Mouse (Mus musculus): ENCODE measurements around the gene Arhgap31.
"Not testable (repeated sequence)": the region's sequence is repeated elsewhere in the genome, so short reads cannot be mapped to it uniquely, and the experiment has no call there.

Arhgap31 gene

DNA sequence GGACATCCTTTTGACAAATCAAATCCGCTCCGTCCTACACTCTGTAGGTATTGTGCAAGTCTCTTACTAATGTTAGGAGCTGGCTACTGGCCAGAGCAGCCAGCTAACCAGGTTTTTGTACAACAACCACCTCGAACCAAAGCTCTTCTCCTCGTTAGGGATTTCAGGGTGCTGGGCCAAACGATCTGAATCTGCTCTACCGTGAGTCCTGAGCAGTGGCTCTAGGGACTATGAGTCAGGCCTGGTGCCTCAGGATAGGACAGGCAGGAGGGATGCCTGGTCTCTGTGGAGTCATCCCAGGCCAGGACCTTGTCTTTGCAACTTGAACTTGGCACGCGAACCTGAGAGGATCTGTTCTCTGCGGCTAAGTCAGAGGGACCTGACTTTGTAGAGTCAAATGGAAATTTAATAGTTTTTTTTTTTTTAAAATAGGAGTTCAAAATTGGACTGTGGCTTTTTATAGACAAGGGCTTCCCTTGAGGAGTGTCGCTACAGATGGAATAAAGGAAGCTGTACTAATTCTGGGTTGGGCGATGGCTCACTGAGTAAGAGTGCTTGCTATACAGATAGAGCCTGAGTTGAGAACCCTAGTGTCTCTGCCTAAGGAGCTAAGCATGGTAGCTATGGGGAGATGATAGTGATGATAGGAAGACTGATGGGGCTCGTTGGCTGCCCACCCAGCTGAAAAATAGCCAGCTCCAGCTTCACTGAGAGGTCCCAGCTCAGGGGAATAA, 24.4 kb downstream of the Arhgap31 start:
- DNase-seq (ENCODE audit: extremely low spot score, low spot score): no peak

GRCm38 (mm10) chr16:38687673-38688072, 25.4 kb downstream of the Arhgap31 start:
- no peak for DNase-seq (ENCODE audit: extremely low spot score, low spot score)

- DNase-seq (ENCODE audit: extremely low spot score, low spot score): no peak
Measured at GRCm38 (mm10) chr16:38683094-38683493, 30.0 kb downstream of the Arhgap31 start.

DNA sequence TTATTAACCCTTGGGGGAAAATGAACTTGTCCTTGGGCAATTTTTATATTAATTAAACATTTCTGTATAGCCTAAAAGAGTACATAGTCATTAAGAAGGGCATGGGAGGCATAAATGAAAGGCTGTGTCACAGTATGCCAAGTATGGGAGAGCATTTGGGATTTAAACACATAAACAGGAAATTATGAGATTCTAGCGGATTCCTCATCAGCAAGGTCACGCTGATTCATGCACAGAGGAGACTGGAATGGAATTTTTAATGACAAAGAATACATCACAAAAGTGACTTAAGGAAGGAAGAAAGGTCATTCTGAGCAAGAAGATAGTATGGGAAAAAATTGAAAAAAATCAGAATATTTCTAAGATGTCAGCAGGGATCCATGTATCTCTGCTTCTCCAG, 31.8 kb downstream of the Arhgap31 start:
- DNase-seq (ENCODE audit: extremely low spot score, low spot score): no peak

DNA sequence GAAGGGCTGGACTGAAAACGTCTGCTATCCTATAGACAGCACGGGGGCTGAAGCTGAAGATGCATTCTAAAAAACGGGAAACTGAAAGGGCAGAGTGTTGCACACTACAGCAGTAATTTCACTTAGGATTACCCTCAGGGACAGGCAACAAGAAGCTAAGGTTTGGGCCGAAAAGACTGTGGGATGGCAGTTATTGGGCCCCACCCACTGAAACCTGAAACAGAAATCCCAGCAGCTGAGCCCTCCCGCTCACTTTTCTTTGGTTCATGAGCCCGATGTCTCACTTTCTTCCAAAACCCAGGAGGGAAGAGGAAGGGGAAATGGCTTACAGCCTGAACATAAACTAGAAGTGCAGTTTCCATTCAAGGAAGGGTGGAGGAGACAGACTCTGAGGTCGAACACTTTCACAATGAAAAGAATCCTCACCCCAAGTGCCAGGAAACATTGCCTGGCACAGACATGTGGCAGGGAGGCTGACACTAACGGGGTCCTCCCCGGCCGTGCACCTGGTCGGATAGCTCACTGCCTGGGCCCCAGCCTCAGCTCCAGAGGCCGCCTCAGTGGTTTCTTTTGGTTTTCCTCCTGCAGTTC, 33.5 kb downstream of the Arhgap31 start:
- no peak for DNase-seq (ENCODE audit: extremely low spot score, low spot score)

- no peak for DNase-seq (ENCODE audit: extremely low spot score, low spot score)
Measured at GRCm38 (mm10) chr16:38678853-38679252, 34.2 kb downstream of the Arhgap31 start.

DNA sequence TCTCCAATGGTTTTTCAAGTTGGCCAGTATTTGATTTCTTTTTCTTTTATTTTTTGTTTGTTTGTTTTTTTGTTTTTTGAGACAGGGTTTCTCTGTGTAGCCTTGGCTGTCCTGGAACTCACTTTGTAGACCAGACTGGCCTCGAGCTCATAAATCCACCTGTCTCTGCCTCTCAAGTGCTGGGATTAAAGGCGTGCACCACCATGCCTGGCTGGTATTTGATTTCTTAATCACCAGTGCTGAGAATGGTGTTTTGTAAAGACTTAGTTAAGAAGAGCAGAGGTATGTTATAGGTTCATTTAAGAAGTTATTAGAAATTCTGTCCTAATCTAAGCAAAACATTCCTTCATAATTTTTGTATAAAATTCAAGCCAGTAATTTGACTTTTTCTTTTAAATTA, 35.1 kb downstream of the Arhgap31 start:
- DNase-seq (ENCODE audit: extremely low spot score, low spot score): not testable (repeated sequence)

GRCm38 (mm10) chr16:38677171-38677570, 35.9 kb downstream of the Arhgap31 start:
- no peak for DNase-seq (ENCODE audit: extremely low spot score, low spot score)

DNA sequence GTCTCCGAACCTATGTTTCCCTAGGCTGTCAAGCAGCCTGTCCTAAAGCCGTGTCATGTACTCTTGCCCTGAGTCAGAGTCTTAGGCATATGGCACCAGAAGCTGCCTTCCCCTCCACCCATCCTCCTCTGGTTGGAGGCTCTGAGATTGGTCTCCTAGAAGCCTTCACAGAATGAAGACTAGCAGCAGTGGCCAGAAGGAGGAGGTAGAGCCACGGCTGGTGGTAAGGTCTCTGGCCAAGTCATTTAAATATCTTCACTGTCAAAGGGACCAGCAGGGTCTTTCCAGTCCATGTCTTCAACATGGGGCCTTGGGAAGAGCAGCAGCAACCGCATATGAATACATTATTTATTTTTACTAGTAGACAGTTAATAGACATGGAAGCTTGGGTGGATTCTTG, 36.4 kb downstream of the Arhgap31 start:
- DNase-seq (ENCODE audit: extremely low spot score, low spot score): no peak

DNA sequence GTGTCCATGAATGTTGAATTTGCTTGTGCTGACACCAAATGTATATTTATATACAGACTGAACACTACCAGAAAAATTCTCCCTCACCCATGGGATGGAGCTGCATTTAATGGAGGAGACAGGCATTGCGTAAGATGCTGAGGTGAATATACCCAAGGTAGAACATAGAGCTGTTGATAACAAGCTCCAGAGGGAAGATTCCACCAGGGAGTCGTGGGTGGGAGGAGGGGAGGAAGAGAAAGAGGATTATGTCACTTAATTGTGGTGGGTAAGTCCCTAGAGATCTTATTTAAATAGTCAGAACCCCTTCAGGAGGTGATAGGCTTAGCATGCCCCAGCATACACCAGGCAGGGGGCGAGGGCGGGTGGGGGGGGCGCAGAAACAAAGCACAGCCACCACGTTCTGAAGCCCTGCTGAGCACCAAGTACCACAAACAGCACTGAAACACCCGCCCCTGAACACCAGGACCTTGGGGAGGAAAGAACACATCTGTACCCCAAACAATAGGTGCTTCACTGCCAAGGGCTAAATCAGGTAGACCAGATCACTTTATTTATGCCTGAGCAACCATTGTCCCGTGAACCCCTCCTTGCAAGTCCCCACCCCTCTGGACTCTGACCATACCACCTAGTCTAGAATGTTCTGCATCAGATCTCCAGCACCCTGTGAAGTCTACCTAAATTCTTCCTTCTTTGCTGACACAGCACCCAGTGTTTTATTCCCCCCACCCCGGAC, 37.3 kb downstream of the Arhgap31 start:
- no peak for DNase-seq (ENCODE audit: extremely low spot score, low spot score)

GRCm38 (mm10) chr16:38674891-38675290, 38.2 kb downstream of the Arhgap31 start:
- no peak for DNase-seq (ENCODE audit: extremely low spot score, low spot score)

GRCm38 (mm10) chr16:38673511-38673910, 39.6 kb downstream of the Arhgap31 start:
- peak; percentile 35 for DNase-seq (ENCODE audit: extremely low spot score, low spot score)

- no peak for DNase-seq (ENCODE audit: extremely low spot score, low spot score)
Measured at GRCm38 (mm10) chr16:38672947-38673346, 40.1 kb downstream of the Arhgap31 start.

DNA sequence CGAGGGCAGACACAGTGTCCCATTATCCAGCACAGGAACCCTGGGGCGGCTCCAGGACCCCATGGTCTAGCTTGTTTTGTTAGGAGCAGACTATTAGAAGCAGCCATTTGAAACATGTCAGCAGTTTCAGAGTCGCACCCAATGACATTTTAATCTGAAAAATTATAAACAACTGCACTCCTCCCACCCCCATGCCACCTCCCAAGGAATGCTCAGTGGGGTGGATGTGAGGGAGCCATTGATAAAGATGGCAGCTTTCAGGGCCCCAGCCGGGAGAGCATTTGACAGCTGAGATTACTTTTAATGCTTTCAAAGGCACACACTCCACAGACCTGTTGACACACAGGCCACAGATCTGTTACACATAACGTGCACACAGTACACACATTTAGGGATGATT, 40.7 kb downstream of the Arhgap31 start:
- DNase-seq (ENCODE audit: extremely low spot score, low spot score): no peak

DNA sequence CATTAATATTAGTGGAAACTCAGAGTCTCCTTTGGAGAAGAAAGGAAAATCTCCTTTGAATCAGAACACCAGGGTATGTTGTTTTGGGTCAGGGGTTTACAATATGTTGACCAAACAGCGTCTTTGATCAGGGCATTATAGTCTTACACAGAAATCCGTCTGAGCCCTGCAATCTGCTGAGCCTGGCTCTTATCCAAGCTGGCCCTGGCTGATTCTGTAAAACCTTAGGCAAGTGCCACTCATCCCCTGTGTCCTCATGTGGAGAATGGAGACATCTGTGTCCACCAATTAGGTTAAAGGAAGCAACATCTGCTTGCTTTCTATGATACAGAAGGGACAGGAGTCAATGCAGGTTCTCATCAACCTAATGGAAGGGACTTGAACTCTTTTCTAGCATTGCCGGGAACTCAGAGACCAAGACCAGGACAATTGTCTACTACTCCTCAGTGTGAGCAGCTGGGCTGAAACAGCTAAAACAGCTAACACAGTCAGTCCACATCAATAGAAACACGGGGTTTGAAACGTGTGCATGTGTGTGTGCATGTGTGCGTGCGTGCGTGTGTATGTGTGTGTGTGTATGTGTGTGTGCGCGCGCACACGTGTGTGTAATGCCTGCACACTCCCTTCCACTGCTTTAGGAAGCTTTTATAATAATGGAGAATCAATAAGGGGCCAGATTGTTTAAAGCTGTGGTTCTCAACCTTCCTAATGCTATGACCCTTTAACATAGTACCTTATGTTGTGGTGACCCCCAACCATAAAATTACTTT, 42.3 kb downstream of the Arhgap31 start:
- DNase-seq (ENCODE audit: extremely low spot score, low spot score): no peak

DNA sequence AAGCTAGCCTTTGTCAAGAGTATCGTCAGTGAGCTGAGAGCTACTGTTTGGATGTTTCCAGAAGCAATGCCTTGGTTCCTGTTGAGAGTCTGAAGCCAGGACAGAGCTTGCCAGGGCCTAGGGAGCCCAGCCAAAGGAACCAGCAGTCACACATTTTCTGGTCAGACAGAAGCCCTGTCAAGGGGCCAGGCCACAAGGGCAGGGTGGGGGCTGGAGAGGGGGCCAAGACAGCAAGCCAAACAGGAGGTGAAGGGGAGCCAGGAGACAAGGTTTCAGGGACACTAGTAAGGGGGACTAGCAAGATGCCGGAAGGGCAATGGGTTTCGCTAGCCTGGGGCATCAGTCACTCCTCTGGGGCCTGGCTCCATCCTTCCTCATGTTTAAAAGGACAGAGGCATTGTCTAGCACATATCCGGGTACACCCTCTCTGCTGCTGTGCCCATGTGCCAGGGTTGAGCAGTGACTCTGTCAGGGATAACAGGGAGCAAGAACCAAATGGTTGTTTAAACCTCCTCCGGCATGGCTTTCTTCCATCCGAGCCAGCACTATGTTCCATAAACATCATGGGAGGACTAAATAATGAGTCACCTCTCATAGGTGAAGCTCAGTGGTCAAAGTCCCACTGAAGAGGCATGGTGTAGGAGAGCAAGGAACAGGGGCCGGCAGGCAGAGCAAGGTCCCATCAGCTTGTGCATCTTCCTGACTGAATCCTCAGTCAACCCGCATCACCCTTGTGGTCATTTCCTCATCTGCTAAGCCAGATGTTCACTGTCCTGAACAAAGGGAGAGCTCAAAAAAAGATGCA, 44.0 kb downstream of the Arhgap31 start:
- DNase-seq (ENCODE audit: extremely low spot score, low spot score): no peak

- no peak for DNase-seq (ENCODE audit: extremely low spot score, low spot score)
Measured at GRCm38 (mm10) chr16:38666523-38666922, 46.6 kb downstream of the Arhgap31 start.

DNA sequence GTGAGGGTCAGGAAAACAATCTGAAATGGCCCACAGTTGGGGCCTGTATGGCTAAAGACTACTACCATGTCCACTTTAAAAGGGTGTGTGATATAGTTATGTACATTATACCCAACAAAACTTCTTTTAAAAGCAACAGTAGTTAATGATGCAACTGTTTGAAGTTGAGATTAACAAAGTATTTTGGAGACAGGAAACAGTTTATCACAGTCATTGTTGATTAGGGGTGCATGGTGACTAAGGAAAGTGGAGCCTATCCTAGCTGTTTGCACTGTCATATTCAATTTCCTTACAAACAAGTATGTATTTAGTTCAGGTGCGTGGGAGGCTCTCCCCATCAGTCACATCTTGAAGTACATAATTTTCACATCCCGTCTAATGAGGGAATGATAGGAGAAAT, 47.1 kb downstream of the Arhgap31 start:
- no peak for DNase-seq (ENCODE audit: extremely low spot score, low spot score)

DNA sequence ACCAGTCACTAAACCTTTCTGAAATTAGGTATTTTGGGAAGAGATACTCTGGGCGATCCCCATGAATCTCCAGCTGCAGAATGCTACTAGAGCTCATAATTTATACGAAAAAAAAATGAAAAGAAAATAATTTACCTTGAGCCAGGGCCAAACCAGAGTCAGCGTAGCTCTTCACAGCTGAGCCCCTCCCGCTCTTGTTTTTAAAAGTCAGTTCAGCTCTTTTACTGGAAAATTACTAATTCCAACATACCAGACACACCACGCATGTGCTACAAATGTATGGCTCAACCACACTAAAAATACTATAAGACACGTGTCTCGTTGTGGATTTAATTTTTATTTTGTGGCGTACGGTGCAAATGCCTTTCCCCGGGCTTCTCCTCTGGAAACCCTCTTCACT, 50.5 kb downstream of the Arhgap31 start:
- DNase-seq (ENCODE audit: extremely low spot score, low spot score): no peak

- no peak for DNase-seq (ENCODE audit: extremely low spot score, low spot score)
Measured at GRCm38 (mm10) chr16:38654308-38654707, 58.8 kb downstream of the Arhgap31 start.

GRCm38 (mm10) chr16:38653390-38653871, 59.6 kb downstream of the Arhgap31 start:
- DNase-seq (ENCODE audit: extremely low spot score, low spot score): no peak
